Mouse (Mus musculus) midbrain, embryonic 16.5 days (tissue): ENCODE data around the gene Rnf130. TPM values are rescaled to one million over a fixed set of nuclear protein-coding genes. Genes with fewer than 3 reads are reported as not detected.

Experiments
- ATAC-seq: fragments of 200-750 bp; cut with Nextera tagmentation; 2 replicates; pipeline ENCODE4 v1.8.0; 2017; ENCODE audit warnings: moderate TSS enrichment
- H3K27ac ChIP-seq: fragments of 300-500 bp; sonication (generic); 2 replicates; pipeline ENCODE4 v1.5.1; 2014; ENCODE audit warnings: mild to moderate bottlenecking, low read length, mixed read lengths
- H3K27me3 ChIP-seq: fragments of 300-500 bp; sonication (generic); 2 replicates; pipeline ENCODE4 v1.6.1; 2014; ENCODE audit warnings: low read depth, low read length, mixed read lengths; ENCODE audit not compliant: control insufficient read depth, insufficient read depth
- H3K36me3 ChIP-seq: fragments of 300-500 bp; sonication (generic); 2 replicates; pipeline ENCODE4 v1.6.1; 2014; ENCODE audit warnings: mild to moderate bottlenecking, low read length, moderate library complexity, mixed read lengths; ENCODE audit not compliant: control insufficient read depth, insufficient read depth
- H3K4me1 ChIP-seq: fragments of 300-500 bp; sonication (generic); 2 replicates; pipeline ENCODE4 v1.6.1; 2014; ENCODE audit warnings: mild to moderate bottlenecking, low read length, mixed read lengths; ENCODE audit not compliant: control insufficient read depth, insufficient read depth
- H3K4me2 ChIP-seq: fragments of 300-500 bp; sonication (generic); 2 replicates; pipeline ENCODE4 v1.6.1; 2014; ENCODE audit warnings: mild to moderate bottlenecking, low read length, mixed read lengths
- H3K4me3 ChIP-seq: fragments of 300-500 bp; sonication (generic); 2 replicates; pipeline ENCODE4 v1.5.1; 2014; ENCODE audit warnings: low read depth, mild to moderate bottlenecking, low read length, moderate library complexity, mixed read lengths
- H3K9ac ChIP-seq: fragments of 300-500 bp; sonication (generic); 2 replicates; pipeline ENCODE4 v1.6.1; 2014; ENCODE audit warnings: low read depth, low read length, mixed read lengths
- H3K9me3 ChIP-seq: fragments of 300-500 bp; sonication (generic); replicated peaks from 2 replicates; pipeline ENCODE4 v1.6.1; 2014; ENCODE audit warnings: mild to moderate bottlenecking, low read length, mixed read lengths; ENCODE audit not compliant: control insufficient read depth, poor library complexity, severe bottlenecking
- WGBS: fragments of 180-500 bp; shearing (Covaris S2); extraction: QIAGEN DNeasy Blood & Tissue Kit; methylation state at CpG from one replicate; pipeline ENCODE4 v1.1.7; 2014; 5-methylcytosine and 5-hydroxymethylcytosine counted together
- polyA plus RNA-seq: library from polyadenylated mRNA; unstranded; fragments of >200 nt; fragmentation: Nextera tagmentation; extraction: Ambion mirVana; gene quantifications from 2 replicates; pipeline ENCODE4 v1.2.1, GENCODE M21; 2015

Rnf130 gene
- polyA plus RNA-seq, 1 experiment from 2014 or later, result 51.4 TPM

DNA sequence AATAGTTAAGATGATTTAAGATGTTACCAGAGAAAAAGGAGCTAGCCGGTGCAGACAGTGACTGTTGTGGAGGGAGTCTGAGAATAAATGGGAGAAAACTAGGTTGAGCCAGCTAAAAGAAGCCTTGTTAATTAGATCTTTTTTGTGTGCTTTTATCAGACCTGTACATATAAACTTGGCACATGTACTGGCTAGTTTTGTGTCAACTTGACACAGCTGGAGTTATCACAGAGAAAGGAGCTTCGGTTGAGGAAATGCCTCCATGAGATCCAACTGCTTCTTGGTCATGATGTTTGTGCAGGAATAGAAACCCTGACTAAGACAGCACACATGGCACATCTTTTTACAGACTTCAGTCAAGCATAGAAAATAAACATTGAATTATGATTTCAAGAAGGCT, 32.6 kb downstream of the Rnf130 start:
- H3K27me3 ChIP-seq, result no peaks in the 10 kb centered on the region
- no peak for ATAC-seq
- no peak overlapping the region for H3K27ac ChIP-seq
- H3K36me3 ChIP-seq, result no peaks in the 10 kb centered on the region
- no peak overlapping the region for H3K9ac ChIP-seq
- no peak overlapping the region for H3K4me3 ChIP-seq
- no peaks in the 10 kb centered on the region for H3K9me3 ChIP-seq
- no peak overlapping the region for H3K4me2 ChIP-seq
- no peaks in the 10 kb centered on the region for H3K4me1 ChIP-seq
- WGBS, result 78% methylated on average over 2 of the region's 2 CpGs

DNA sequence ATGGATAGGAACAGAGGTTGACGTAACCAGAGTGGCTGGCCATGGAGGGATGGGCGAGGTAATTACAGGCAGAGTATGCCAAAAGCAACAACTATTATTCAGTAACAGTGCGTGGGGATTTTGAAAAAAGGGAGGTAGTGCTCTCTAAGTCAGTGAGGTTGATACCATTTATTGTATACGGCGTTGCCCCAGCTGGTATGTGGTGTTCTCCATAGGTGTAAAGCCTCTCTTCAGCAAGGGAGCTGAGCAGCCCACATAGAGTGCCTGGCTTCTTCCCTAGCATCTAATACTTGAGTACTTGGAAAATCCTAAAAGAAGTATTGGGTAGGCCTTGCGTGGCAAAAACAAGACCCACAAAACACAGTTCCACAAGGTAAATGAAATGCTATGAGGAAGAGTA, 33.1 kb downstream of the Rnf130 start:
- Histone ChIP-seq H3K9ac (no peak overlapping the region), H3K36me3 (no peaks in the 10 kb centered on the region), H3K27ac (no peak overlapping the region), H3K9me3 (no peaks in the 10 kb centered on the region), H3K4me1 (no peaks in the 10 kb centered on the region), H3K4me3 (no peak overlapping the region), H3K4me2 (no peak overlapping the region), H3K27me3 (no peaks in the 10 kb centered on the region)
- ATAC-seq, result no peak
- WGBS, result 97% methylated on average over 6 of the region's 6 CpGs

DNA sequence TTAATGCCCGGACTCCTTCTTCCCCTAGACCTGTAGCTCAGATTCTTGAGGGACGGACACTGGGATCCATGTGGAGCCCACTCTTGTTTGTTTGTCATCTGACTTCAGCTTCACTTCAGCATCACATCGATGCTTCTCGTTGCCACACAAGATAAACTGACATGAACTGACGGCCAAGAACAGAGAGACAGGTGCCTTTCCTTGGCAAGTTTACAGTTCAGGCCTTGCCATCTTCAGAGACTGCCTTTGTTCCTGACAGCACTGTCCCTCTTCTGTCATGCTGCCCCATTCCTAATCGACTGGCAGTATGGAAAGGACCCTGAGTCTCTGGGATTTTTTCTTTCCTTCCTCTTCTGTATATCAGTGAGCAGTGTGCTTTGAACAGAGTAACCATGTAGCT, 33.9 kb downstream of the Rnf130 start:
- WGBS, result 93% methylated on average over 6 of the region's 6 CpGs

DNA sequence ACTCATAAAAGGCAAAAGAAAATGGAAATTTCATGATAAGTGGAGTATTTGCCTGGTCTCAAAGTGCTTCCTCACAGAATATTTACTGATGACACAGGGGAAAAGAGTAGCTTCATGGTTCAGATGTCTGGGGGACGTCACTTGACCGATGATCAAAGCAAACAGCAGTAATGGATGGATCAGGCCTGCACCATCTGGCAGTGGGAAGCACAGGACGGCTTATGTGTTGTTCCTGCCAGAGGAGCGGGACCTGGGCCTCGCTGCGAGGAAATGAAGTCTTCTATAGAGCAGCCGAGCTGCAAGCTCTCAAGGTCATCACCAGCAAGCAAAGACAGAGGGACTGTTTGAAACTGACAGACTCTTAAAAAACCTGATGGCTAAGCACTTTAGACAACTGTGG, 37.0 kb downstream of the Rnf130 start:
- H3K27ac ChIP-seq, result no peak overlapping the region
- H3K27me3 ChIP-seq, result no peaks in the 10 kb centered on the region
- no peak for ATAC-seq
- H3K9ac ChIP-seq, result no peak overlapping the region
- H3K9me3 ChIP-seq, result no peaks in the 10 kb centered on the region
- 41% methylated on average over 7 of the region's 7 CpGs for WGBS
- no peak overlapping the region for H3K4me3 ChIP-seq
- no peaks in the 10 kb centered on the region; the same call in 1 of the 2 replicates for H3K36me3 ChIP-seq
- no peak overlapping the region for H3K4me2 ChIP-seq
- no peaks in the 10 kb centered on the region for H3K4me1 ChIP-seq

More for the DNA sequence above, 33.9 kb downstream of the Rnf130 start:
- ATAC-seq, result no peak
- Histone ChIP-seq H3K9ac (no peak overlapping the region), H3K27me3 (no peaks in the 10 kb centered on the region), H3K4me3 (no peak overlapping the region), H3K4me2 (no peak overlapping the region), H3K4me1 (no peaks in the 10 kb centered on the region), H3K36me3 (no peaks in the 10 kb centered on the region), H3K27ac (no peak overlapping the region), H3K9me3 (no peaks in the 10 kb centered on the region)

DNA sequence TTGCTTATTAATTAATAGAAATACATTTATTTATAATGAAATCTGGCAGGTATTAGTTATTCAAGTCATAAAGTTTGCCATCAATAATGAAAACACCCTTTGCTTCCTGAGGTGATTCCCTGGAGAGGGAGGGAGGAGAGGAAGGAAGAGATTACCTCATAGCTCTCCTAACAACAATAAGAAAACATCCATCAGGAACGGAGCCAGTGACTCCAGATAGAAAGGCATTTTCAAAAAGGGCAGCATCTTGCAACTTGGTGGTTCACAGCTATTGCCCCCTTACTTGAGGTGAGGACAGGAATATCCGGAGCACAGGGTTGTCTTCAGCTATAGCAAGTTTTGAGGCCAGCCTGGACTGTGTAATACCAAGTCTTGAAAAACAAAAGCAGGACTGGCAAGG, 40.9 kb downstream of the Rnf130 start:
- Histone ChIP-seq H3K4me1 (peaks cover 4% of the 10 kb centered on the region; the same call in 1 of the 2 replicates), H3K9me3 (no peaks in the 10 kb centered on the region), H3K4me3 (no peak overlapping the region), H3K27ac (no peak overlapping the region), H3K4me2 (no peak overlapping the region), H3K27me3 (no peaks in the 10 kb centered on the region), H3K36me3 (no peaks in the 10 kb centered on the region; the same call in 1 of the 2 replicates), H3K9ac (no peak overlapping the region)
- no peak for ATAC-seq
- 87% methylated on average over 2 of the region's 2 CpGs for WGBS

DNA sequence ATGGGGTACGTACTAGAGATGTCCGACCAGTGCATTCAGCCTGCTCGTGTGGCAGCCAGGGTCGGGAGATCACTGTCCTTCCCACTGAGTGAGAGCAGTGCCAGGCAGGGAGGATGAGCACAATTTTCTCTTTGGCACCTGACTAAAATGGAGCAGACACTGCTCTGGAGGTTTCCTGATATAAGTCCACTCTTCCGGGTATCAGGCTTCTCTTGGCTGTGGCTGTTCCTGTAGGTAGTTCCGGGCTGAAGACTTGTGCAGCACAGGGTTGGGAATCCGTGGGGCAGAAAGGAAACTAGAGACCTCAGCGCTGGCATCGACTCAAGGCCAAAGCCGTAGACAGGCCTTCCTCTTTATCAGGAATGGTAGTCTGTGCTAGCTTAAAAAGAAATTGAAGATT, 48.7 kb downstream of the Rnf130 start:
- no peak for ATAC-seq
- no peak overlapping the region for H3K4me2 ChIP-seq
- no peak overlapping the region for H3K4me3 ChIP-seq
- no peak overlapping the region for H3K9ac ChIP-seq
- no peaks in the 10 kb centered on the region for H3K9me3 ChIP-seq
- H3K36me3 ChIP-seq, result peaks cover 3% of the 10 kb centered on the region; the same call in 1 of the 2 replicates
- H3K4me1 ChIP-seq, result peaks cover 8% of the 10 kb centered on the region
- WGBS, result 91% methylated on average over 10 of the region's 10 CpGs
- no peaks in the 10 kb centered on the region for H3K27me3 ChIP-seq
- H3K27ac ChIP-seq, result no peak overlapping the region

DNA sequence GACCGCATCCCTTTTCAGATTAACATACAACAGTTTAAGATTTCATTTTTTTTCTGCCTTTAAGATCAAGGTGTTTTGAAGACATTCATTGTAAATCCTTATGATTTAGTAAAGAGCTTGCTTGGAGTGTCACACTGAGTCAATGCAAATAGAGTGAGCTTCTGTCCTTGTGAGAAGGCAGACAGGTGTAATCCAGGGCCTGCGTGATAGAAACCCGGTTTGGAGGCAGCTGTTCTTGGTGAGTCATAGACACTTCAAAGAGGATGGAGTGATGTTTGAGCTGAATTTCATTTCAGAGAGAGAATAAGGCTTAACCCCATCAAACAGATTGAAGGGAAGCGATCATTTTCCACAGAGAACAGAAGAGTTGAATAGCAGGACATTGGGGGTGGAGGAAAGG, 51.6 kb downstream of the Rnf130 start:
- ATAC-seq, result no peak
- Histone ChIP-seq H3K36me3 (peaks cover 3% of the 10 kb centered on the region; the same call in 1 of the 2 replicates), H3K4me2 (no peak overlapping the region), H3K4me3 (no peak overlapping the region), H3K4me1 (peaks cover 4% of the 10 kb centered on the region), H3K9ac (no peak overlapping the region), H3K9me3 (no peaks in the 10 kb centered on the region), H3K27ac (no peak overlapping the region), H3K27me3 (no peaks in the 10 kb centered on the region)
- WGBS, result 70% methylated on average over 4 of the region's 4 CpGs

DNA sequence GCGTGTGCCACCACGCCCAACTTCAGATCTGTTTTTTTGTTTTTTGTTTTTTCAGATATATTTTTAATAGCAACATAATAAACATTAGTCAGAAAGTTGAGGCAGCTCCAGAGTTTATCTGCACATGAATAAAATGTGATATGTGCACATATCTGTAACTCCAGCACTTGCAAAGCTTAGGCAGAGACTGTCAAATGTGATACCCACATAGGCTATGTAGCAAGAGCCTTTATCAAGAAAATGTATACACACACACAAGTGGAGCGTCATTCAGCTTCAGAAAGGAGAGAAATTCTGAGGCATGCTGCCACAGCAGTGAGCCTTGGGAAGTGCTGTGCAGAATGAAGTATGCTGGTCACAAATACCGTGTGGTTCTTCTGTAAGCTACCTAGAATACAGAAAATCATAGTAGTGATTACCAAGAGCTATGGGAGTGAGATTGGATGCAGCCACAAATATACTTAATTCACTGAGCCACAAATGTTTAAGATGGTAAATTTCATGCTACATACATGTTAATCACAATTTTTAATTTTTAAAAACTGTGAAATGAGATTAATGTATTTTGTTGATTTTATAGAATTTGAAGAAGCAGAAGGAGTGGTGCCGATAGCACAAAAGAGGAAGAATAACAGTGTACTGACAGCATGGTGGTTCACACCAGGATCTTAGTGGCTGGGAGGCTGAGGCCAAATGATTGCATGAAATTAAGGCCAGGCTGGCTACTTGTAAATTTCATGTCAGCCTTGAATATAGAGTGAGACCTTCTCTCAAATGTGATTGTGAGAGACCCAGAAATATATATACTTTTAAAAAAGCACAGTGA, 56.4 kb downstream of the Rnf130 start:
- no peaks in the 10 kb centered on the region for H3K27me3 ChIP-seq
- ATAC-seq, result no peak
- no peak overlapping the region for H3K4me2 ChIP-seq
- no peak overlapping the region for H3K27ac ChIP-seq
- H3K4me3 ChIP-seq, result no peak overlapping the region
- no peaks in the 10 kb centered on the region; the same call in 1 of the 2 replicates for H3K4me1 ChIP-seq
- no peaks in the 10 kb centered on the region for H3K36me3 ChIP-seq
- WGBS, result 86% methylated on average over 5 of the region's 5 CpGs
- no peak overlapping the region for H3K9ac ChIP-seq
- H3K9me3 ChIP-seq, result no peaks in the 10 kb centered on the region

DNA sequence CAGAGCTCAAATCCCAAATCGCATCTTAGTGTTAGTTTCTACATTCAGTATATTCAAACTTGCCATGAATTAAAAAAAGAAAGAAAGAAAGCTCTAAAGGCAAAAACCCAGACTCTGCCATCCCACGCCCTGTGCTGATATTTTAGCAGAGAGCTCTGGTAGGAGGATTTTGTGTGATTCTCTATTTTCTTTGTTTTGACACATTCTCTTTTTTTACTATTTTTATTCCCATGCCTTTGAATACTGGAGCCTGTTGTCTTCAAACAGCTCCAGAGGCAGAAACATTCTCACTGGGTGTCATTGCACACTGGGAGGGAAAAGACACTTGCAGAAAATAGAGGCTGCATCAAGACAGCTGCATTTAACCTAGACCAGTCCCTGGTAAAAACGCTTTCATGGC, 61.1 kb downstream of the Rnf130 start:
- no peak overlapping the region for H3K27ac ChIP-seq
- no peak overlapping the region for H3K4me3 ChIP-seq
- H3K27me3 ChIP-seq, result no peaks in the 10 kb centered on the region
- peaks cover 4% of the 10 kb centered on the region for H3K4me1 ChIP-seq
- ATAC-seq, result no peak
- no peak overlapping the region for H3K9ac ChIP-seq
- no peaks in the 10 kb centered on the region for H3K9me3 ChIP-seq
- 86% methylated on average over 3 of the region's 3 CpGs for WGBS
- H3K4me2 ChIP-seq, result no peak overlapping the region
- peaks cover 11% of the 10 kb centered on the region for H3K36me3 ChIP-seq
